Mouse (Mus musculus) midbrain, embryonic 13.5 days (tissue): ENCODE results near the gene Pls3. TPM values are rescaled to one million over a fixed set of nuclear protein-coding genes. Genes with fewer than 3 reads are reported as not detected.

Source experiments
- ATAC-seq: fragments of 200-750 bp; cut with Nextera tagmentation; 2 replicates; pipeline ENCODE4 v1.8.0; 2017; ENCODE audit warnings: mild to moderate bottlenecking, moderate TSS enrichment, moderate library complexity
- H3K27ac ChIP-seq: fragments of 300-500 bp; sonication (generic); 2 replicates; pipeline ENCODE4 v1.5.1; 2015; ENCODE audit warnings: inconsistent platforms, mild to moderate bottlenecking, moderate library complexity
- H3K27me3 ChIP-seq: fragments of 300-500 bp; sonication (generic); 2 replicates; pipeline ENCODE4 v1.6.1; 2015; ENCODE audit warnings: mild to moderate bottlenecking, inconsistent platforms
- H3K36me3 ChIP-seq: fragments of 300-500 bp; sonication (generic); 2 replicates; pipeline ENCODE4 v1.6.1; 2015; ENCODE audit warnings: mild to moderate bottlenecking, inconsistent platforms
- H3K4me1 ChIP-seq: fragments of 300-500 bp; sonication (generic); replicated peaks from 2 replicates; pipeline ENCODE4 v1.6.1; 2015; ENCODE audit warnings: inconsistent platforms
- H3K4me2 ChIP-seq: fragments of 300-500 bp; sonication (generic); replicated peaks from 2 replicates; pipeline ENCODE4 v1.6.1; 2015; ENCODE audit warnings: moderate library complexity, mild to moderate bottlenecking, inconsistent platforms
- H3K4me3 ChIP-seq: fragments of 300-500 bp; sonication (generic); replicated peaks from 2 replicates; pipeline ENCODE4 v1.5.1; 2015; ENCODE audit warnings: mild to moderate bottlenecking, inconsistent platforms
- H3K9ac ChIP-seq: fragments of 300-500 bp; sonication (generic); replicated peaks from 2 replicates; pipeline ENCODE4 v1.6.1; 2015; ENCODE audit warnings: mild to moderate bottlenecking, inconsistent platforms
- H3K9me3 ChIP-seq: fragments of 300-500 bp; sonication (generic); 2 replicates; pipeline ENCODE4 v1.6.1; 2016; ENCODE audit warnings: mild to moderate bottlenecking, inconsistent platforms
- WGBS: fragments of 180-500 bp; shearing (Covaris S2); methylation state at CpG from one replicate; pipeline ENCODE4 v1.1.7; 2015; 5-methylcytosine and 5-hydroxymethylcytosine counted together
- polyA plus RNA-seq: library from polyadenylated mRNA; unstranded; fragments of >200 nt; fragmentation: Nextera tagmentation; extraction: Ambion mirVana; gene quantifications from 2 replicates; pipeline ENCODE4 v1.2.1, GENCODE M21; 2015

Pls3 gene
- polyA plus RNA-seq, 1 experiment from 2014 or later, result 36.3 TPM

- H3K9me3 ChIP-seq, result no peaks in the 10 kb centered on the region
Observed at GRCm38 (mm10) chrX:75834836-75835235, 40.1 kb downstream of the Pls3 start.

DNA sequence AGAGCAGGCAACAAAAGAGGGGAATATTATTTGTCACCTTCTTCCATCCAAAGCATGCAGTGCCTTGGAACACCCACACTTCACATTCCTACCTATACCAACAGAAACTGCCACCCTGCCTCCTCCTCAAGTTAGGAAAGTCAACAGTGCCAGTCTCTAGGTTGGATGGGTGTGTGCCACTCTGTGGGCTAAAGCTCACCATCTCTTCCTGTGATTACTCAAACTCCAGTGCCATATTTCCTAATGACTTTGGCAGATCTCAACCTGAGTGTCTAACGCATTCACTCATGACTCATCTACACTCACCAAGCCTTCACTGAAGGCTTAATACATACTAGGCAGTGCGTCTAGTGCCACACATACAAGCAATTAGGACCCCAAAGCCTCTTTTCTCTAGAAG lies 40.7 kb downstream of the Pls3 start:
- ATAC-seq, result no peak
- H3K36me3 ChIP-seq, result no peaks in the 10 kb centered on the region
- H3K9me3 ChIP-seq, result no peaks in the 10 kb centered on the region
- WGBS, result 97% methylated on average over 2 of the region's 2 CpGs
- H3K27me3 ChIP-seq, result no peaks in the 10 kb centered on the region
- H3K4me2 ChIP-seq, result no peak overlapping the region
- H3K27ac ChIP-seq, result no peak overlapping the region
- H3K4me1 ChIP-seq, result 0 out of 2 replicates have a peak, but pooled peaks cover 4% of the 10 kb centered on the region
- no peak overlapping the region for H3K4me3 ChIP-seq
- H3K9ac ChIP-seq, result no peak overlapping the region

More at GRCm38 (mm10) chrX:75834836-75835235, 40.1 kb downstream of the Pls3 start:
- 67% methylated on average over 2 of the region's 2 CpGs for WGBS
- ATAC-seq, result no peak
- Histone ChIP-seq H3K4me2 (no peak overlapping the region), H3K36me3 (no peaks in the 10 kb centered on the region), H3K27me3 (no peaks in the 10 kb centered on the region), H3K9ac (no peak overlapping the region), H3K4me3 (no peak overlapping the region), H3K4me1 (0 out of 2 replicates have a peak, but pooled peaks cover 4% of the 10 kb centered on the region), H3K27ac (no peak overlapping the region)

GRCm38 (mm10) chrX:75833006-75833641 lies 41.9 kb downstream of the Pls3 start:
- Histone ChIP-seq H3K9me3 (no peaks in the 10 kb centered on the region), H3K9ac (no peak overlapping the region), H3K27ac (no peak overlapping the region), H3K27me3 (no peaks in the 10 kb centered on the region), H3K4me3 (no peak overlapping the region), H3K4me2 (no peak overlapping the region), H3K4me1 (0 out of 2 replicates have a peak, but pooled peaks cover 4% of the 10 kb centered on the region), H3K36me3 (no peaks in the 10 kb centered on the region)
- ATAC-seq, result no peak
- WGBS, result 62% methylated on average over 11 of the region's 11 CpGs

DNA sequence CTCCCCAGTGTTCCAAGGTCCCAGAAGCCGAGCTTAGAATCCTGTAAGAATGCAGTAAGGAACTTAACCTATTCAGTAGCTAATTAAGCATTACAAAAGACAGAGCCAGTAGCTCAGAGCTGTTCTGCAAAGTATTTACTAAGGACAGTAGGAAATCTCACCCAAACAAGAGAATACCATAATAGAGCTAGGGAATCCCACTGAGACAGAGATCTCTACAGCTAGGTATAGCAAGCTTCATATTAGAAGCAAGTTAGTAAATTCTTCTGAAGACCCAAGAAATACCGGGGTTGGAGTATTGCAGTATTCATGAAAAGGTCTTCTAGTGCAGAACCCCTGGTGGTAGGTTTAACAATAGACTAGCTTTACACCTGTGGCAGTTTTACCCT lies 45.1 kb downstream of the Pls3 start:
- 15% methylated on average over 2 of the region's 2 CpGs for WGBS

GRCm38 (mm10) chrX:75829240-75829866 lies 45.6 kb downstream of the Pls3 start:
- Histone ChIP-seq H3K27ac (no peak overlapping the region), H3K4me1 (0 out of 2 replicates have a peak, but pooled peaks cover 4% of the 10 kb centered on the region), H3K4me2 (no peak overlapping the region), H3K9ac (no peak overlapping the region), H3K36me3 (no peaks in the 10 kb centered on the region), H3K9me3 (no peaks in the 10 kb centered on the region), H3K27me3 (no peaks in the 10 kb centered on the region), H3K4me3 (no peak overlapping the region)
- ATAC-seq, result no peak
- WGBS, result 50% methylated on average over 7 of the region's 7 CpGs

More for the DNA sequence above, 45.1 kb downstream of the Pls3 start:
- Histone ChIP-seq H3K9me3 (no peaks in the 10 kb centered on the region), H3K9ac (no peak overlapping the region), H3K4me2 (no peak overlapping the region), H3K27me3 (no peaks in the 10 kb centered on the region), H3K4me1 (0 out of 2 replicates have a peak, but pooled peaks cover 4% of the 10 kb centered on the region), H3K27ac (no peak overlapping the region), H3K4me3 (no peak overlapping the region), H3K36me3 (no peaks in the 10 kb centered on the region)
- no peak for ATAC-seq

GRCm38 (mm10) chrX:75818647-75819271 lies 56.2 kb downstream of the Pls3 start:
- H3K4me2 ChIP-seq, result no peak overlapping the region
- 88% methylated on average over 1 of the region's 1 CpGs for WGBS
- no peak for ATAC-seq
- H3K36me3 ChIP-seq, result no peaks in the 10 kb centered on the region
- H3K27me3 ChIP-seq, result no peaks in the 10 kb centered on the region
- H3K4me1 ChIP-seq, result no peaks in the 10 kb centered on the region
- no peak overlapping the region for H3K9ac ChIP-seq
- H3K9me3 ChIP-seq, result no peaks in the 10 kb centered on the region
- H3K27ac ChIP-seq, result no peak overlapping the region
- H3K4me3 ChIP-seq, result no peak overlapping the region

DNA sequence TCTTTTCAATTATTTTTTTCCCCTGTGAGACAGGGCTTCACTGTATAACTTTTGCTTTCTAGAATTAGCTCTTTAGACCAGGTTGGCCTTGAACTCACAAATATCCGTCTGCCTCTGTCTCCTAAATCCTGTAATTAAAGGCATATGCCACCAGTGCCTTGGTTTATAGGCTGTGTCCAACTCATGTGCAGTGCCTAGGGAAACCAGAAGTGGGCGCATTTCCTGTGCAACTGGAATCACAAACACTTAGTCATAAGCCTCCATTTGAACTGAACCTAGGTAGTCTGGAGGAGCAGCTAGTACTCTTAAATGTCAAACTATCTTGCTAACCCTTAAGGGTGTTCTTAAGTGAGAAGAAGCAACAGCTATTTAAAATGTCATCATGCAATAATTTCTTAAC lies 60.0 kb downstream of the Pls3 start:
- H3K27ac ChIP-seq, result no peak overlapping the region
- WGBS, result 85% methylated on average over 2 of the region's 2 CpGs
- H3K4me3 ChIP-seq, result no peak overlapping the region
- H3K4me1 ChIP-seq, result no peaks in the 10 kb centered on the region
- H3K27me3 ChIP-seq, result no peaks in the 10 kb centered on the region
- H3K36me3 ChIP-seq, result no peaks in the 10 kb centered on the region
- H3K4me2 ChIP-seq, result no peak overlapping the region
- H3K9me3 ChIP-seq, result no peaks in the 10 kb centered on the region
- no peak for ATAC-seq
- H3K9ac ChIP-seq, result no peak overlapping the region

- no peak for ATAC-seq
- Histone ChIP-seq H3K9ac (no peak overlapping the region), H3K9me3 (no peaks in the 10 kb centered on the region), H3K27ac (no peak overlapping the region), H3K27me3 (no peaks in the 10 kb centered on the region), H3K4me2 (no peak overlapping the region), H3K4me3 (no peak overlapping the region), H3K4me1 (no peaks in the 10 kb centered on the region), H3K36me3 (no peaks in the 10 kb centered on the region)
- 86% methylated on average over 4 of the region's 4 CpGs for WGBS
Observed at GRCm38 (mm10) chrX:75814123-75814522, 60.9 kb downstream of the Pls3 start.

DNA sequence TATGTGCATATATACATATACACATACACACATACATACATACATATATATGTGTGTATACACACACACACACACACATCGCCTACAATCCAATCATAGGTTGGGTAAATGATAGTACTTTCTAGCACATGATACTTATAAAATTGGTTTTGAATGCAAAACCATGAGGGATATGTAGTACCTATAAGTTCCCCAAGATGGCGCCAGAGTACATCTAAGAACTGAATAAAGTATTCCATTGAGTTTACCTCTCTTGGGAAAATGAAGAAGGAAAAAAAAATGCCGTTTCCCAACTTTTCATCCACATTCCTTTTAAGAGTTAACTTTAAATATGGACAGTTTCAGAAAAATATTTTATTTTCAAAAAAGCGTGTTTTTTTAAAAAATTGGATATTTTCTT lies 78.4 kb downstream of the Pls3 start:
- Histone ChIP-seq H3K4me3 (no peak overlapping the region), H3K9me3 (no peaks in the 10 kb centered on the region; the same call in 1 of the 2 replicates), H3K36me3 (peaks cover 5% of the 10 kb centered on the region; the same call in 1 of the 2 replicates), H3K4me1 (no peaks in the 10 kb centered on the region), H3K27me3 (no peaks in the 10 kb centered on the region), H3K9ac (no peak overlapping the region), H3K4me2 (no peak overlapping the region), H3K27ac (no peak overlapping the region)
- WGBS, result 28% methylated on average over 4 of the region's 4 CpGs
- ATAC-seq, result no peak

GRCm38 (mm10) chrX:75779796-75780195 lies 95.2 kb downstream of the Pls3 start:
- H3K9ac ChIP-seq, result no peak overlapping the region
- 90% methylated on average over 4 of the region's 4 CpGs for WGBS
- no peaks in the 10 kb centered on the region for H3K9me3 ChIP-seq

DNA sequence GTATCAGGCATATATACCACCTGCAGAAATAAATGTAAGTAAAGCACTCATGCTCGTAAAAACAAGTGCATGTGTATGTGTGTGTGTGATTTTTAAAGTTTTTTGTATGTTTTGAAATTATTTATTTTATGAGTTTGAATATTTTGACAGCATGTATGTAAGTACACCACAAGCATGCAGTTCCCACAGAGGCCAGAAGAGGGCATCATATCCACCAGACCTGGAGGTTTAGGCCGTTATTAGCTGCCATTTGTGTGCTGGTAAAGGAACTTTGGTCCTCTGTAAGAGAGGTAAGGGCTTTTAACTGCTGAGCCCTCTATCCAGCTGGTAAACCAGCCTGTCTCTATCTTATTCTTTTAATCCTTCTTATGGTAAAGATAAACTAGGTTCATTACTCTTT lies 97.5 kb downstream of the Pls3 start:
- Histone ChIP-seq H3K27ac (no peak overlapping the region), H3K4me1 (no peaks in the 10 kb centered on the region), H3K9me3 (no peaks in the 10 kb centered on the region), H3K9ac (no peak overlapping the region), H3K36me3 (no peaks in the 10 kb centered on the region), H3K4me2 (no peak overlapping the region), H3K4me3 (no peak overlapping the region), H3K27me3 (no peaks in the 10 kb centered on the region)
- WGBS, result 83% methylated on average over 2 of the region's 2 CpGs
- no peak for ATAC-seq

More at GRCm38 (mm10) chrX:75779796-75780195, 95.2 kb downstream of the Pls3 start:
- Histone ChIP-seq H3K27me3 (no peaks in the 10 kb centered on the region), H3K4me3 (no peak overlapping the region), H3K36me3 (no peaks in the 10 kb centered on the region), H3K4me1 (no peaks in the 10 kb centered on the region), H3K27ac (no peak overlapping the region), H3K4me2 (no peak overlapping the region)
- no peak for ATAC-seq

- Histone ChIP-seq H3K4me2 (peak overlapping the region; percentile 63), H3K27ac (peak overlapping the region; percentile 87), H3K4me1 (peaks cover 18% of the 10 kb centered on the region), H3K27me3 (no peaks in the 10 kb centered on the region), H3K4me3 (peak overlapping the region; percentile 54), H3K36me3 (no peaks in the 10 kb centered on the region), H3K9ac (peak overlapping the region; percentile 66), H3K9me3 (no peaks in the 10 kb centered on the region)
- ATAC-seq, result peak; percentile 61
- 37% methylated on average over 7 of the region's 7 CpGs for WGBS
Observed at GRCm38 (mm10) chrX:75764794-75765328, 110.1 kb downstream of the Pls3 start.
